Mouse (Mus musculus): ENCODE results near the gene Inf2.

Gene Inf2

DNA sequence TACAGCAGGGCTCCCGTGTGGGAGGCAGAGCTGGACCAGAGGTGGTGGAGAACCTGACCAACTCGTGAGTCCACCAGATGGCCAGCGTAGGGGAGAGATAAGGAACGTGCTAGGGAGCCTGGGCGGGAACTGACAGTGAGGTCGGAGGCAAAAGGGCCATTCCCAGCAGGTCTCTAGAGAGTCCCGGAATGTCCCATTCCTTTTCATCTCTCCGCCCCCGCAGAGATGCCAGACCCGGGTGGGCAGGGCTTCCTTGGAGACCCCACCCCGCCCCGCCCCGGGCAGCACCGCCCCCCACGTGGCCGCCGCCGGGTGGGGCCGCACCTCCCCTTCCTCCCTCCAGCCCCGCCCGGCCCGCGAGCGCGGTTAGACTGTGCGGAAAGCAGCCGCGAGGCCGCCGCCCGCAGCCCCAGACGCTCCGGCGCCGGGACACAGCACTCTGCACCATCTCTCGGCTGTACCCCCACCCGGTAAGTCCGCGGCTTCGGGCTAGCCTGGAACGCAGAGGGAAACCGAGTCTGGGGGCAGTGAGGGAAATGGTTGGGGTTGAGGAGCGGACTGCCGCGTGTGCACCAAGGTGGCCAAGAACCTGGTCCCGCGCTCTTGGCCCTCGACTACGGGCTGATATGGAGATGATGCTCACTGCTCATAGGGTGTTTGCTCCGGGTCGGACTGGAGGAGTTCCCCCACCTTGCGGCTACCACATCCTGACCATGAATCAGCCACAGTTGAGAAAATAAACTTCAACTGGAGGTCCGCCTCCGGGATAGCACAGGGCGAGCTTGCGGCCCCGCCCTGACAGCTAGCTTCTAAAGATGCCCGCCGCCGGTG, at the start of gene Inf2:
Inf2 (plus strand) TSS at position 359 of the 831 bp plus-strand sequence.
- 2% methylated on average over 60 of the region's 60 CpGs for WGBS

DNA sequence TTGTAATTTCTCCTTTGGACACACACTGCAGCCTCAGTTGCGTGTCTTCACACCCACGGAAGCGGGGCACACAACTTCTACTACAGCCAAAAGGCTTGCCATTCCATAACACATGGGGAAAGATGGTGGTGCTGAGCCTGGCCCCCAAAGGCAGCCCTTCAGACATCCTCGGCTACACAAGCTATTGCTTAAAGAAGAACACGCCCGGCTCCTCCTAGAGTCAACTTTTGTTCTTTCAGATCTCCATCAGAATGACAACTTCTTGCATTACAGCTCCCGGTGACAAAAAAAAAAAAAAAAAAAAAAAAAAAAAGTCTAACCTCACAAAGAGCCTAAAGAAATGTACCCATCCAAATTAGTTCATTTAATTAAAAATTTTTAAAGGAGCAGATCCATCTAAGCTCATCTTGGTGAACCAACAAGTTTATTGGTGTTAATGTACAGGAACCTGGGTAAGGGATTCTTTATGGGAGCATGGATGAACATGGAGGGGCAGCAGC, 49.1 kb upstream of the Inf2 start:
- WGBS, result 88% methylated on average over 7 of the region's 7 CpGs

DNA sequence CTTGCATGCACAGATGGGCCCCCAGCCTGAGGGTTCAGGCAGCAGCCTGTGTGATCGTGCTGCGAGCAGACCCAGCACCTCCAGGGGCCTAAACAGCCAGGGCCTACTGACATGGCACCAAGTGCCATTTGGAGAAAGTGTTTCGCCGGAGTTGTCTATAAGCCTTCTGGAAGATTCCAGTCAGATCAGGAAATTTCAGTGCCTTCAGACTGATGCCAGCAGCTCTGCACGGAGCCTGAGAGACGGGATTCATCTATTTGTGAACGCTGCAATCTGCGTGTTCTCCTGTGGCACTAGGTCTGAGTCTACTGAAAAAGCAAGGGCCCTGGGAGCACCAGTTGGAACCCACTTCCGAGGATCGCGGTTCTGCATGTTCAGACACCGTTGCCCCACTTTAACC, 48.3 kb upstream of the Inf2 start:
- WGBS, result 77% methylated on average over 12 of the region's 12 CpGs

DNA sequence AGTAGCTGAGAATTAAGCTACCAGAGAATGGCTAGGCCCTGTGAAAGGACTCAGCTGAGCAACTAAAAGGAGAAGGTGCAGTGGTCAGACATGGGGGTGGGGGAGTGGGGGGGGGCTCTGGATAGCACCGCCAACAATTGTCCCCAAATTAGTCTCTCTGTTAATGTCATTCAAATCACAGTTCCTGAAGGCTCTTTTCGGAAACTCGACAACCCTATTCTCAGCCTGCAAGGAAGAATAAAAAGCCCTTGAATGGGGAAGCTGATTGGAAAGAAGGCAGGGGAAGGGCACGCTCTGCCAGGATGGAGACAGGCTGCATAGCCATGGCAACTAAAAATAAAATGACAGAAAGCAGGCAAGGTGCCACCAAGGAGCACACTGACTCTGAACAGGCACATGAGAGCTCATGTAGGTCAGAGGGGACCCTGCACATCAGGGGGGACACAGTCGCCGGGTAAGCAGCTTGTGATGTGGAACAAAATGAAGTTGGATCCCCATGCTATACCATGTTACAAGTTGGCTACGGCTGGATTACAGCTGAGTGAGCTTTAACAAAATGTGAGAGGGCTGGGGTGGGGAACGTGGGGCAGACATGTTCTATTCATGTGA, 47.0 kb upstream of the Inf2 start:
- 59% methylated on average over 8 of the region's 8 CpGs for WGBS

DNA sequence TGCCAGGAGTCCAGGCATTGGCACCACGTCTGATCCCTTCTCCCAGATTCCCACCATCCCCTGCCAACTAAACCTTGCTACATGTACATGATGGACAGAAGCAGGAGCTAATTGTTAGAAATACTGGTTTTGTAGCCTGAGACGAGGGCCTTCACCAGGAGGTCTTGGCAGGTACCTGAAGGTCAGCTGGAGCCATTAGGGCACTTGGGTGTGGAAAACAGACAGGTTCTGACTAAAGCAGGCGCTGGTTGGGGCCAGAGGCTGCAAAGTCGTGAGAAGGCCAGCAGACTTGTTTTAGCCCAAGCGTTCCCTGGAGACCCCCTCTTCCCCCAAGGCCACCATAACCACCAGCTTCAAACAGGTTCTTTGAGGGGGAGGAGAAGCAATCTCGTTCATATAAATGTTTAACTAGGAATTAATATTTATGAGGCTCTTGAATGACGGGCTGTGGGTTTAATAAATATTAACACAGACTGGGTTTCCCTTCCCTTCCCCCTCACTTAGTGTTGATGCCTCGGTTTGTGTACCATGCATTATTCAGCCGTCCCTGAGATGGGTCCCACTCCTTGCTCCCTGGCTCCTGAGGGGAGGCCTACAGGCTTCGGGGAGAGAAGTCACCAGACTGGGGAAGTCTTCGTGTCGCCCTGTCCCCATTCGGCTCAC, 46.2 kb upstream of the Inf2 start:
- 56% methylated on average over 13 of the region's 13 CpGs for WGBS

DNA sequence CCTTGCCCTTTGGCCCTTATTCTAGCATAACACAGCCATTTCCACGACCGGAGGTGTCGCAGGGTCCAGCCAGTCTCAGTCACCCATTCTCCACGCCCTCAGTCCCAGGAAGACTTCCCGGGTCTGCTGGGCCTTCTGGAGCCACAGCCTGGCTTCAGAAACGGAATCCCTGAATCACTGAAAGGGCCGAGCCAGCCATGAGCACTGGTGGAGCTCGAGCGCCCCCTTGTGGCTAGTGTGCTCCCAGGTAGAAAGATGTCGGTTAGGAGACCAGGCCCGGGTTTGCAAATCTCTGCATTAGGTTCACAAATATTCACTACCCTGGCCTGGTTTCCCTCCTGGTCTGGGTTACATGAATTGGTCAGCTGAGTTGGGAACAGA, 45.7 kb upstream of the Inf2 start:
- WGBS, result 1% methylated on average over 11 of the region's 11 CpGs

DNA sequence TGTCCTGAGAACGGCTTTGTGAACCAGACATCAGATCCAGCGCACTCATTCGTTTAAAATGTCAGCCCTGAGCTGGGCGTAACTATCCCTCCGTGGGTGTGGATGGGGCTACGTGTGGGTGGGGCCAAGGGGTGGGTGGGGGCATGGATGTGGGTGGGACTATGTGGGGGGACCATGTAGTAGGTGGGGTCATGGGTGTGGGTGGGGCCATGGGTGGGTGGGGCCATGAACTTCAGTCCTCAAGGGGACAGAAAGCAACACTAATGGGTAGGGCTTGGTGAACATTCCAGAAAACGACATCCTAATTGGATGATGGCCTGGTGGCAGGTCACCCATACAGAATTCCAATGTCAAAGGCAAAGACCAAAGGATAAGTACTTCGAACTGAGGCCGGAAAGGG, 44.6 kb upstream of the Inf2 start:
- 74% methylated on average over 9 of the region's 9 CpGs for WGBS

DNA sequence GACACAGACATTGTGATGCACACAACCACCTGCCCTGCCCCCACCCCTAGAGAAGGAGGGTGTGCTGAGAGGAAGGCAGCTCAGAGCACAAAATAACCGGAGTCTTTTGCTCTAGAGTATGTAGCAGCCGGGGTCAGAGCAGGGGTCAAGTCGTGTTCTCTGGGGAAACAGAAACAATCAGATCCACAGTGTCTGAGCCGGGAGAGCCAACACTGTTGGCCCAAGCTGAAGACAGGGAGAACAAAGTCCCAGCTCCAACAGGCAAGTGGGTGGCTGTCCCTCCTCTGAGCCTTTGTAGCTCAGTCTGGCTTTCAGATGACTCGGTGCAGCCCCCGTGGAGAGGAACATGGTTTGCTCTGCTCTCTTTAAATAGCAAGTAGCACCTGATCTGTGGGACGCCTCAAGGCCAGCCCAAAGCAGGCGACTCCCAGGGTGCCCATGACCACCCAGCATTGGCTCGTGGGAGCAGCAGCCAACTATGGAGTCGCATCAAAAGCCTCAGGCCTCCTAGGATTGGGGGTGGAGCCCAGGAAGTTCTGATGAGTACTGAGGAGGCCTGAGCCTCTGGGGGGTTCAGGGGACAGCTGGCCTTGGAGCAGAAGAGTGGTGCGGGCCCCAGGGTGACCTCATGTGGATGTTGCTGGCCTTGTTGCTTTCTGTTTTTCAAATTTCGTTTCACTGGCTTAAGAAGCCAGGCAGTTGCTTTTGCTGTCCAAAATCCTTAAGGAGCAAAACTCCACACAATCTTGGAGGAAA, 43.5 kb upstream of the Inf2 start:
- 46% methylated on average over 12 of the region's 12 CpGs for WGBS

DNA sequence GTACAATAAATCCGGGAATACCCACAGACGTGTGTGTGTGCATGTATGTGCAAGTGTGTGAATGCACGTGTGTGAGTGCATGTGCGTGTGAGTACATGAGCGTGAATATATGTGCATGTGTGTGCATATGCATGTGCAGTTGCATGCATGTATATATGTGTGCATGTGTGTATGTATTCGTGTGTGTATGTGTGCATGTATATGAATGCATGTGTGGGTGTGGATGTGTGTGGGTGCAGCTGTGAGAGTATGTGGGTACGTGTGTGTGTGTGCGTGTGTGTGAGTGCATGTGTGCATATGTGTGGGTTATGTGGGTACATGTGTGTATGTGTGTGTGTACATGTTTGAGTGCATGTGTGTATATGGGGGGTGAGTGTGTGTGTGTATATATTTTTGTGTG, 42.5 kb upstream of the Inf2 start:
- 93% methylated on average over 8 of the region's 8 CpGs for WGBS

DNA sequence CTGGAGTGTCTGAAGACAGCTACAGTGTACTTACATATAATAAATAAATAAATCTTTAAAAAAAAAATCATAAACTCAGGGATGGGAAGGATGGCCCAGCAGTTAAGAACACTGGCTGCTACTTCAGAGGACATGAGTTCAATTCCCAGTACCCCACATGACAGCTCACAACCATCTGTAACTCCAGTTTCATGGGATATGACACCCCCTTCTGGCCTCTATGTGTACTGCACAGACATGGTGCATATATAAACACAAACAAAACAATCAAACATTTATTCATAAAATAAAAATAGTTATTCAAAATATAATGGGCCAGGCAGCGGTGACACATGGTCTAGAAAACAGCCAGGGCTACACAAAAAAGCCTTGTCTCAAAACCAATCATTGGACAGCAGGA, 39.3 kb upstream of the Inf2 start:
- 81% methylated on average over 1 of the region's 1 CpGs for WGBS

DNA sequence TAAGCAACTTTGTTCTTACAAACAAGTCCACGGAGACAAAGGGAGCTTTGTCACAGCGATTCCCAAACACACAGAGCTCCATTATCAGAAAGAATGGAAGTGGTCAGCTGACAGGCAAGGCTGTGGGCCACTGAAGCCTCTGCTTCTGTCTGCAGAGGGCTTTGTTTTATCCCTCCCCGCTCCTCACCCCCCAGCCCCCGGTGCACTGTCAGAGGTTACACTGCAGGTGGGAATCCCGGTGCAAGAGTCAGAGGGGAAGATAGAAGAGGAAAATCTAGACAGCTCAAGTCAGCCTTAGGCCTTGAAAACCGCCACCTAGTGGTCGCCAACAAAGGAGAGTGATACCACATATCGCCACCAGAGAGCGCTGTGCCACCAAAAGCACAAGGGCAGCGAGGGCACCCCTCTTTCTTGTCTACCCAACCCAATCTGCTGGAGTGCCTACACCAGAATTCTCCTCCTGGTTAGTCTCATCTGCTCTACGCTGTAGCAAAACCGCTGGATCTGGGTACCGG, 36.7 kb upstream of the Inf2 start:
- WGBS, result 7% methylated on average over 13 of the region's 13 CpGs

DNA sequence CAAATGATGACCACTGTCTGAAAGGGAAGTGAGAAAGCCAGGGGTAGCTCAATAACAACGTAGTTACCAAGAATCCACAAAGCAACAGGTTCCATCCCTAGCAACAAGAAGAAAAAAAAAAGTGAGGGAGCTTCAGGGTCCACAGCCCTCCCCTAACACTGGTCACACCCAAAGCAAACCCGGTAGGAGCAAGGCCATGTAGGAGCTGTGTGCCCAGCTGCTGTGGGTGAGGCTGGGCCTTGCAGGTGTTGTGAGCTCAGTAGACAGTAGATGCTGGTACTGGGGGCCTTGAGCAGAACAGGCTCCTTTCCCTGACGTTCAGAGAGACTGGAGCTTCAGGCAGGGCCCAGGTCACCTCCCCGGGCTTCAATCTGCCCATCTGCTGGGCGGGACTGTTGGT, 36.1 kb upstream of the Inf2 start:
- WGBS, result 52% methylated on average over 5 of the region's 5 CpGs

DNA sequence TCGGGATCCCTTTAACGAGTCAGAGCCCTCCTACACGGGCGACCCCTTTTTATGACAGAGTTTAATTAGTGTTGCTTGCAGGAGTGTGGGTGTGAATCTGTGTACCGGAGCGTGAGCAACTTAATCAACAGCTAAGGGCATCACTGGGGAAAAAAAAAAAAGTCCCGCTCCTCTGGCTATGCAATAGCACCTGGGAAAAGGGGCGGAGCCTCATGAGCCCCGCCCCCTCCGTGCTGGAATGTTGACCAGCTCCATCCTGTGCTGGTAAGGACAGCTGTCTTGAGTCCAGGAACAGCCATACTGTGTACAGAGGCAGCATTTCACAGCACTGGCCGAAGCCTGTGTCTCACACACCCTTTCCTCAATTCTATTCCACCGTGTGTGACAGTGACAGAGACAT, 33.7 kb upstream of the Inf2 start:
- WGBS, result 37% methylated on average over 12 of the region's 12 CpGs

DNA sequence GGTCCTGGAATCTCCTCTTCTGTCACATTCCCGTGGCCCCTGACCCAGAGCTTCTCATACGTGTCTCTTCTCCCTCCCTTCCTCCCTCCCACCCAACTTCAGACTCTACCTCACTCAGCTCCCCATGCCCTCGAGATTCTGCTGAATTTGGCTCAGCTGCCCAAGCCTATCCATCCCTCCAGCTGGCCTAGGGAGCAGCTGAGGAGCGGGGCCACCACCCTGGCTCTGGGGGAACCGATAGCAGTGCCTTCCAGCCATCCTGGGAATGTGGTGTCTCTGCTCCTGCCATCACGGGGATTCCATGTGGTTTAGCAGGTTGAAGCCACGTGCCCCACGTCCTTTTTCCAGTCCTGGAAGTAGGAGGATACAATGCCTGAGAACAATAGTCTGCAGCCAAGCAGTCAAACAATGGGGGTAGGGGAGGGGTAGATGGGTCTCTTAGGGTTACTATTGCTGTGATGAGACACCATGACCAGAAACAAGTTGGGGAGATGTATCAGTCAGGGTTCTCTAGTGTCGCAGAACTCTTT, 32.0 kb upstream of the Inf2 start:
- WGBS, result 79% methylated on average over 9 of the region's 9 CpGs

DNA sequence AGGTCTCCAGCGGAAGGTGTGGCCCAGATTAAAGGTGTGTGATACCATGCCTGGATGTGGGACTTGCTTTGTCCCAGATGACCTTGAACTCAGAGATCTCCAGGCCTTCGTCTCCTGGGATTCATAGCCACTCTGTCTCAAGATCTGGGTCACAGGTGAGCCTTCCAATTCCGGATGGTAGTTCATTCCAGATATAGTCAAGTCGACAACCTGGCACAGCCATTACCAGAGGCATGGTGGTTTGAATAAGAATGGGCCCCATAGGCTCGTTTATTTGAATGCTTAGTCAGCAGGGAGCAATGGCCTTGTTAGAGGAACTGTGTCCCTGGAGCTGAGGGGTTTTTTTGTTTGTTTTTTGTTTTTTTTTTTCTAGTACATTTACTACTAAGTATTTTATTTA, 31.4 kb upstream of the Inf2 start:
- WGBS, result 89% methylated on average over 5 of the region's 5 CpGs

DNA sequence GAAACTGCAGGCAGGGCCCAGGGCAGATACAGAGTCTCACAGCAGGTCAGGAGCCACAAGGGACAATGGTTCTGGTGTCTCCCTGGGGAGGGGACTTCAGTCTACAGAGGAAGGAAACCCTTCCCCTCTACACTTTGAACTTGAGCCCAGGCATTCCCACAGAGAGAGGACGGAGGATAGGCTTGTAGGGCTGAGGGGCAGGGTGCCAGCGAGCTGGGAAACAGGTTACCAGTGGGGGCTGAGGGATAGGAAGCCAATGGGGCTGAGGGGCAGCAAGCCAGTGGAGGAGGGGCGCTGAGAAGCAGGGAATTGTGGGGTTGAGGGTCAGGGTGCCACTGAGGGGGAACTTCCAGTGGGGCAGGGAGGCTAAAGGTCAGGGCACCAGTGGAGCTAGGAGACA, 29.4 kb upstream of the Inf2 start:
- WGBS, result 56% methylated on average over 3 of the region's 3 CpGs

DNA sequence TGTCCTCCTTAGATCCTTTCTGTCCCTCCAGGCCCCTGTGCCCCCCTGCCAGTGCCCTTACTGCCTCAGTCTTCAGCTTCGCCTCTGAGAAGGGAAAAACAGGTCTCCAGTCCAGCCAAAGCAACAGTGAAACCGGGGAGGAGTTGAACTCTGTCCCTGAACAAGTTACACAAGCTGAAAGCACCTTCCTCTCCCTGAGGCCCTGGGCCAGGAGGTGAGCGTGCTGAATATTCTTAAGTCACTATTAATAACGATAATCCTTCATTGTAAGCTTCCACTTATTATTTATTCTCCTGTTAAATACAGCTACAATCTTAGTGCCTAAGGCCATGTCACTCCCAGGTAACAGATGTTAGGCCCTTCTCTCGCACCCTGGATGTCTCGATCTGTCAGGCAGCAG, 28.9 kb upstream of the Inf2 start:
- WGBS, result 82% methylated on average over 6 of the region's 6 CpGs

DNA sequence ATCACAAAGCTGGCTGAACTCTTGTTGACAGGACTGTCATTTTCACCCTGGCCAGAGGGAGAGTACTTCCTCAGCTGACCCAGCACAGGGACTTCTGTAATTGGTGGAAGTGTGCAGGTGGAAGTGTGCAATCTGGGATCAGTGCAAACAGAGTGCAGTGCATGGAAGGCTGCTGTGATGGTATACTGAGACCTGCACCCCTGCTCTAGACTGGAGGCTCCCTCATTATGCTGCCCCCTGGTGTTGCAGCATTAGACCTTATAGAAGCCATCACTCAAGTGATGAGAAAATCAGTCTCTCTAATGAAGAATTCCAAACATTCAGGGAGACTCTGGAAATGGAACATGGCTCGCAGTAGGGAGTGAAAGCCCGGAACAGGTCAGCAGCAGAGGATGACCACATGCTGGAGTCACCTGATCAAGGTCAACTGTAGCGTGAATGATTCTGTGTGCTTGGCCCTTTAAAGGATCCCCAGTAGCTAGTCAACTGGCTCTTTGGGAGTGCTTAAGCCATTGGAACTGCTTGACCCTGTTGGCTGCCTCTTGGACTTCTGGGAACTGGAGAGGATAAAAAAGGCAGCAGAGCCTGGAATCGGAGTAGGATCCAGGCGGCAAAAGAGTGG, 28.3 kb upstream of the Inf2 start:
- 66% methylated on average over 5 of the region's 5 CpGs for WGBS

DNA sequence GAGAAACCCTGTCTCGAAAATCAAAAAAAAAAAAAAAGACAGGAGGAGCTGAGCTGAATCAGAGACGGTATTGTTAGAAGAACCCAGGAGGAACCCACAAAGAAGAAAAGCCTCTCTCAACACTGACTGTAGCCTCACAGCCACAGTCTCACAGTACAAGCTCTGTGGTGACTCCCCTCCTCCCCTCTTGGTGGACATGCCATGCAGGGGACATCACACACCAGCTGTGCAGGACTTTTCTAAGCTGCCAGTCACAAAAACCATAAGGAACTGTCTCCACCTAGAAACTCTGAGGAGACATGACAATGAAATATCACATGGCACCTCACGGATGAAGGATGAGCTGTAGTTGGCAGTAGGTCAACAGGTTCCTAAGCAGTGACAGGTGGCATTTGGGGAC, 27.4 kb upstream of the Inf2 start:
- WGBS, result 62% methylated on average over 3 of the region's 3 CpGs

DNA sequence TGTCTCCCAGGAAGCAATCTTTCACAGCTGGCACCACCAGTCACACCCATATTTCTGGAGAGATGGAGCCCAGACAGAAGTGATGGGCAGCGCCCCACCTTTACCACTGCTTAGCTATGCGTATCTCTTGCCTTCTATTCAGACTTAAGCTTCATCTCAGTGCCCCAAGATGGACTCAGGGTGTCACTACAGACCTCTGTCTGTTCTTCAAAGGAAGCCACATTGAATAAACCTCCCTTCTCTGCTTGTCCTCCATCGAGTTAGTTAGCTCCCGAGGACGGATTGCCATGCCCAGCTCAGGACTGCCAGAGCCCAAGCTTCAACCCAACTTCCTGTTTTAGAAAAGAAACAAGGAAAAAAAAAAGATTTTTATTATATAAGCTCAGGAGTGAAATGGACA, 26.1 kb upstream of the Inf2 start:
- WGBS, result 58% methylated on average over 5 of the region's 5 CpGs

DNA sequence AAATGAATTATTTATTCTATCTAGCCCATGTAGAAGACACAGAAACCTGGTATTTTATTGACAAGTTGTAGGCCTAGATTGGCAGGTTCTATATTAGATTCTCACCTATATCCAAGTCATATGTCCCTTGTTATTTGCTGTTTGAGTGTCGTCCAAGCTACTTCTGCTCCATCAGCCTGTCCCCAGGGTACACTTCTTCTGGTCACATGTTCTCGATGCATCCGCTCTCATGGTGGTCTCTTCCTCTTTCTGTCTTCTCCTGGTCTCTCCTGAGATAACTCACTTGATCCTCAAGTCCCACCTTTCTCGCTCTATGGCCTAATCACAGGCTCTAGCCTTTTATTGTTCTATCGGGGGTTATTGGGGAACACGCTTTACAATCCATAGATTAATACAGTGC, 25.6 kb upstream of the Inf2 start:
- 87% methylated on average over 6 of the region's 6 CpGs for WGBS

All from cerebral cortex, adult 2 months (tissue).